ENCODE assay signal across 20 mouse cellular contexts in genomic region chr5:114709357-114709756, GRCm38 (mm10). TPM values are rescaled to one million over a fixed set of nuclear protein-coding genes. Genes with fewer than 3 reads are reported as not detected.
A peak's percentile ranks its signal among the peaks of the same experiment; 100 is the strongest.
DNase-seq lines count a peak whose midpoint lies in the region; ATAC-seq and TF ChIP-seq lines count a peak whose summit lies in the region.
"Had no signal": no experiment of that assay in that cellular context is flagged by ENCODE, and none has a peak within 500 bp of the region (broad histone marks: within the 10 kb centered on the region; RNA-seq: fewer than 3 reads in every experiment).

No protein-coding gene starts in this region.

- 94% methylated on average over 21 of the region's 21 CpGs for WGBS in limb, embryonic 12.5 days
- WGBS in limb, embryonic 10.5 days, result 93% methylated on average over 21 of the region's 21 CpGs
- WGBS in liver, embryonic 13.5 days (ENCODE audit: insufficient replicate concordance), result 45% methylated on average over 21 of the region's 21 CpGs

- DNase-seq in limb, embryonic 10.5 days (ENCODE audit: low spot score), result no peak
- DNase-seq in B cell, adult 2 months, result peak; percentile 10 to 17
- DNase-seq in liver, embryonic 13.5 days, result no peak
- no peak for DNase-seq in c-Kit-positive CD71-positive TER-119-positive erythroid progenitor cells, embryonic 14.5 days (ENCODE audit: low spot score)
- DNase-seq: adrenal gland, postnatal 25 days; cerebellum, adult 2 months; gastrocnemius, postnatal 10 days; heart, adult 2 months; heart, postnatal 36 days; kidney, adult 11 months; midbrain, embryonic 14.5 days; right cerebral cortex, postnatal 14 days had no signal

- no peak for ATAC-seq in limb, embryonic 12.5 days (ENCODE audit: insufficient number of reproducible peaks, insufficient read depth, low FRiP score, low TSS enrichment, low read depth)
- ATAC-seq in liver, embryonic 13.5 days (ENCODE audit: low read depth), result no peak
- no peak for ATAC-seq in cerebellum, adult (ENCODE audit: insufficient number of reproducible peaks, low FRiP score, low TSS enrichment)
- ATAC-seq: forebrain, embryonic 13.5 days; hindbrain, embryonic 16.5 days had no signal

- H3K4me1 ChIP-seq in limb, embryonic 12.5 days (replicated peaks), result peaks cover 6% of the 10 kb centered on the region
- peaks cover 10% of the 10 kb centered on the region for H3K4me1 ChIP-seq in limb, embryonic 10.5 days
- peaks cover 36% of the 10 kb centered on the region for H3K4me1 ChIP-seq in E14TG2a.4 (replicated peaks; ENCODE audit: low read depth, low read length)
- H3K4me1 ChIP-seq in liver, embryonic 13.5 days (replicated peaks), result peaks cover 17% of the 10 kb centered on the region

- H3K36me3 ChIP-seq in limb, embryonic 12.5 days, result peaks cover 51% of the 10 kb centered on the region
- H3K36me3 ChIP-seq in limb, embryonic 10.5 days, result peaks cover 54% of the 10 kb centered on the region
- H3K36me3 ChIP-seq in E14TG2a.4 (ENCODE audit: insufficient read depth, low read length), result peaks cover 55% of the 10 kb centered on the region
- peaks cover 41% of the 10 kb centered on the region for H3K36me3 ChIP-seq in liver, embryonic 13.5 days

- 0 out of 2 replicates have a peak overlapping the region, but pooled peaks have one; percentile 17 for H3K4me2 ChIP-seq in limb, embryonic 12.5 days
- peak overlapping the region; percentile 15 for H3K4me2 ChIP-seq in liver, embryonic 13.5 days

- H3K4me3 ChIP-seq in limb, embryonic 12.5 days (replicated peaks), result no peak overlapping the region
- H3K4me3 ChIP-seq in limb, embryonic 10.5 days, result no peak overlapping the region
- H3K4me3 ChIP-seq in E14TG2a.4 (replicated peaks; ENCODE audit: low read length), result peak overlapping the region; percentile 90
- peak overlapping the region; percentile 21; the same call in 1 of the 2 replicates for H3K4me3 ChIP-seq in liver, embryonic 13.5 days (replicated peaks)
- H3K4me3 ChIP-seq: heart, adult 2 months had no signal

- no peaks in the 10 kb centered on the region for H3K27me3 ChIP-seq in limb, embryonic 12.5 days
- no peaks in the 10 kb centered on the region for H3K27me3 ChIP-seq in limb, embryonic 10.5 days (ENCODE audit: low read depth, poor library complexity, severe bottlenecking)
- no peaks in the 10 kb centered on the region for H3K27me3 ChIP-seq in E14TG2a.4 (ENCODE audit: insufficient read depth, low read length)
- no peaks in the 10 kb centered on the region for H3K27me3 ChIP-seq in liver, embryonic 13.5 days
- H3K27me3 ChIP-seq: forebrain, embryonic 13.5 days; neural tube, embryonic 15.5 days had no signal

- H3K9ac ChIP-seq in limb, embryonic 12.5 days (replicated peaks), result no peak overlapping the region
- H3K9ac ChIP-seq in liver, embryonic 13.5 days, result no peak overlapping the region
- H3K9ac ChIP-seq: forebrain, embryonic 13.5 days had no signal

- no peak overlapping the region for H3K27ac ChIP-seq in limb, embryonic 12.5 days
- no peak overlapping the region for H3K27ac ChIP-seq in limb, embryonic 10.5 days
- H3K27ac ChIP-seq in liver, embryonic 13.5 days, result no peak overlapping the region
- H3K27ac ChIP-seq: embryonic facial prominence, embryonic 10.5 days; forebrain, embryonic 13.5 days; heart, adult 2 months; kidney, postnatal 0 days; neural tube, embryonic 15.5 days had no signal

- no peak for TF ChIP-seq CTCF in E14TG2a.4 (conservative IDR thresholded peaks at IDR 0.05; ENCODE audit: low read length)

- H3K9me3 ChIP-seq in limb, embryonic 12.5 days, result no peaks in the 10 kb centered on the region
- no peaks in the 10 kb centered on the region for H3K9me3 ChIP-seq in limb, embryonic 10.5 days (replicated peaks)
- no peaks in the 10 kb centered on the region for H3K9me3 ChIP-seq in E14TG2a.4 (ENCODE audit: low read length)
- H3K9me3 ChIP-seq in liver, embryonic 13.5 days (replicated peaks), result no peaks in the 10 kb centered on the region
- H3K9me3 ChIP-seq: embryonic facial prominence, embryonic 10.5 days; forebrain, embryonic 13.5 days; neural tube, embryonic 15.5 days had no signal

RNA-seq across cellular contexts. Expression of gene Tchp, which starts 1.8 kb away (rescaled TPM):
- 21.0 and 22.1 TPM in 2 replicates for polyA plus RNA-seq in limb, embryonic 12.5 days (2016; fragmentation: Nextera tagmentation; extraction: Ambion mirVana)
- polyA plus RNA-seq in limb, embryonic 10.5 days (2016; fragmentation: Nextera tagmentation; extraction: Ambion mirVana), result 18.8 and 22.0 TPM in 2 replicates
- polyA plus RNA-seq in liver, embryonic 13.5 days (2015; fragmentation: Nextera tagmentation; extraction: Ambion mirVana), result 4.4 and 4.8 TPM in 2 replicates

RNA-seq across cellular contexts. Expression of gene Gltp, which starts 18.6 kb away (rescaled TPM):
- polyA plus RNA-seq in limb, embryonic 12.5 days (2016; fragmentation: Nextera tagmentation; extraction: Ambion mirVana), result 69.5 and 75.3 TPM in 2 replicates
- polyA plus RNA-seq in limb, embryonic 10.5 days (2016; fragmentation: Nextera tagmentation; extraction: Ambion mirVana), result 65.4 and 78.6 TPM in 2 replicates
- polyA plus RNA-seq in liver, embryonic 13.5 days (2015; fragmentation: Nextera tagmentation; extraction: Ambion mirVana), result 36.1 and 41.7 TPM in 2 replicates

RNA-seq across cellular contexts. Expression of gene Trpv4, which starts 51.1 kb away (rescaled TPM):
- polyA plus RNA-seq in limb, embryonic 12.5 days (2016; fragmentation: Nextera tagmentation; extraction: Ambion mirVana), result 2.5 and 3.4 TPM in 2 replicates
- polyA plus RNA-seq in limb, embryonic 10.5 days (2016; fragmentation: Nextera tagmentation; extraction: Ambion mirVana), result 0.31 TPM in 2 replicates
- 0.17 and 0.23 TPM in 2 replicates for polyA plus RNA-seq in liver, embryonic 13.5 days (2015; fragmentation: Nextera tagmentation; extraction: Ambion mirVana)

Comparison
In these comparisons a context has a peak if more than half of its experiments do, and no peak if none do; other contexts are left out.
1. H3K4me3 ChIP-seq: peak in E14TG2a.4 (single experiment) and liver, embryonic 13.5 days (single experiment); none in limb, embryonic 12.5 days (single experiment) and limb, embryonic 10.5 days (single experiment).
2. DNase-seq: peak in B cell, adult 2 months (2 of 2); none in limb, embryonic 10.5 days (single experiment), liver, embryonic 13.5 days (single experiment) and c-Kit-positive CD71-positive TER-119-positive erythroid progenitor cells, embryonic 14.5 days (single experiment).